Mouse (Mus musculus): ENCODE measurements around the gene Abcb8. TPM values are rescaled to one million over a fixed set of nuclear protein-coding genes. Genes with fewer than 3 reads are reported as not detected.

Gene Abcb8
- total and polyA plus RNA-seq, 2 experiments from 2014 or later: 73.2 to 141 TPM

- Histone ChIP-seq H3K27me3 (ENCODE audit: control insufficient read depth, insufficient read depth, low read length) (no peaks in the 10 kb centered on the region), H3K36me3 (replicated peaks; ENCODE audit: control insufficient read depth, insufficient read depth, low read length) (peaks cover 20% of the 10 kb centered on the region; the same call in 1 of the 2 replicates), H3K9me3 (replicated peaks; ENCODE audit: control insufficient read depth, low read length) (no peaks in the 10 kb centered on the region), H3K9ac (replicated peaks; ENCODE audit: low read depth, low read length) (peak overlapping the region; percentile 39; the same call in 1 of the 2 replicates), H3K4me3 (ENCODE audit: low read depth, low read length) (peak overlapping the region; percentile 39), H3K4me1 (ENCODE audit: control insufficient read depth, insufficient read depth) (peaks cover 53% of the 10 kb centered on the region), H3K4me2 (ENCODE audit: low read depth, low read length) (peak overlapping the region; percentile 79), H3K27ac (ENCODE audit: low read depth) (peak overlapping the region; percentile 98)
- TF ChIP-seq EP300 (IDR thresholded peaks at IDR 0.05; ENCODE audit: low read depth) (no peak), CTCF (IDR thresholded peaks at IDR 0.05; ENCODE audit: low read depth) (no peak)
- DNase-seq (ENCODE audit: low spot score) (peak; percentile 42), ATAC-seq (ENCODE audit: insufficient read depth, low read depth) (no peak)
- WGBS: 1% methylated on average over 41 of the region's 41 CpGs
These were observed 45.3 kb upstream of the Abcb8 start for GRCm38 (mm10) chr5:24348128-24348527.

- H3K27me3 ChIP-seq (ENCODE audit: control insufficient read depth, insufficient read depth, low read length): no peaks in the 10 kb centered on the region
- TF ChIP-seq CTCF (IDR thresholded peaks at IDR 0.05; ENCODE audit: low read depth): no peak
- ATAC-seq (ENCODE audit: insufficient read depth, low read depth) (peak; percentile 22), DNase-seq (ENCODE audit: low spot score) (peak; percentile 79)
- H3K9me3 ChIP-seq (replicated peaks; ENCODE audit: control insufficient read depth, low read length): no peaks in the 10 kb centered on the region
- peaks cover 50% of the 10 kb centered on the region for H3K4me1 ChIP-seq (ENCODE audit: control insufficient read depth, insufficient read depth)
- peak overlapping the region; percentile 79 for H3K4me2 ChIP-seq (ENCODE audit: low read depth, low read length)
- H3K36me3 ChIP-seq (replicated peaks; ENCODE audit: control insufficient read depth, insufficient read depth, low read length): peaks cover 20% of the 10 kb centered on the region; the same call in 1 of the 2 replicates
- peak overlapping the region; percentile 39 for H3K9ac ChIP-seq (replicated peaks; ENCODE audit: low read depth, low read length)
- under 1% methylated on average over 30 of the region's 30 CpGs for WGBS
- peak overlapping the region; percentile 39 for H3K4me3 ChIP-seq (ENCODE audit: low read depth, low read length)
- H3K27ac ChIP-seq (ENCODE audit: low read depth): peak overlapping the region; percentile 98
These were observed 44.9 kb upstream of the Abcb8 start for GRCm38 (mm10) chr5:24348546-24348945.

DNA sequence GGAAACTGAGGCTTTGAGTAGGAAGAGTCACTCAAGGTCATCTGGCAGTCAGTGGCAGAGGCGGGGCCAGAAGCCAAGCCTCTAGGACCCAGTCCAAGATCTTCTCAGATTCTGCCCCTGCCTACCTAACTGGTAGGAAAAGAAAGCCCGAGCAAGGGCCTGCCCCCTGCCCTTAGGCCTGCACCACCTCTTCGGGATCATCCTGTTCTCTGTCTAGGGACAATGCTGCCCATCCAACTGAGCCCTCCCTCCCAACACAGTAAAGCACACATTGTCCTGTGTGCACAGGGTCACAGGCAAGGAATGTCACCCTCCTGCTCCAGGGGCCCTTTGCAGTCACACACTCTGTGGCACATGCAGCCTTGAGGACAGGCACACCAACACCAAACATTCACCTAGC, 43.4 kb upstream of the Abcb8 start:
- ATAC-seq (ENCODE audit: insufficient read depth, low read depth) (peak; percentile 5), DNase-seq (ENCODE audit: low spot score) (peak; percentile 47)
- peak overlapping the region; percentile 79 for H3K4me2 ChIP-seq (ENCODE audit: low read depth, low read length)
- peak overlapping the region; percentile 81 for H3K4me3 ChIP-seq (ENCODE audit: low read depth, low read length)
- TF ChIP-seq EP300 (IDR thresholded peaks at IDR 0.05; ENCODE audit: low read depth) (no peak), CTCF (IDR thresholded peaks at IDR 0.05; ENCODE audit: low read depth) (no peak)
- peaks cover 20% of the 10 kb centered on the region; the same call in 1 of the 2 replicates for H3K36me3 ChIP-seq (replicated peaks; ENCODE audit: control insufficient read depth, insufficient read depth, low read length)
- H3K9ac ChIP-seq (replicated peaks; ENCODE audit: low read depth, low read length): peak overlapping the region; percentile 95
- peaks cover 35% of the 10 kb centered on the region for H3K4me1 ChIP-seq (ENCODE audit: control insufficient read depth, insufficient read depth)
- H3K9me3 ChIP-seq (replicated peaks; ENCODE audit: control insufficient read depth, low read length): no peaks in the 10 kb centered on the region
- peak overlapping the region; percentile 98 for H3K27ac ChIP-seq (ENCODE audit: low read depth)
- WGBS: 23% methylated on average over 3 of the region's 3 CpGs
- H3K27me3 ChIP-seq (ENCODE audit: control insufficient read depth, insufficient read depth, low read length): no peaks in the 10 kb centered on the region

GRCm38 (mm10) chr5:24350531-24351250, 42.8 kb upstream of the Abcb8 start:
- H3K27ac ChIP-seq (ENCODE audit: low read depth): peak overlapping the region; percentile 98
- peaks cover 20% of the 10 kb centered on the region; the same call in 1 of the 2 replicates for H3K36me3 ChIP-seq (replicated peaks; ENCODE audit: control insufficient read depth, insufficient read depth, low read length)
- 0 out of 2 replicates have a peak, but pooled peaks have one; percentile 11 for TF ChIP-seq CTCF (IDR thresholded peaks at IDR 0.05; ENCODE audit: low read depth)
- no peak for TF ChIP-seq EP300 (IDR thresholded peaks at IDR 0.05; ENCODE audit: low read depth)
- no peaks in the 10 kb centered on the region for H3K27me3 ChIP-seq (ENCODE audit: control insufficient read depth, insufficient read depth, low read length)
- peak; percentile 12; the same call in 1 of the 2 replicates for ATAC-seq (ENCODE audit: insufficient read depth, low read depth)
- peak; percentile 40 for DNase-seq (ENCODE audit: low spot score)
- peaks cover 31% of the 10 kb centered on the region for H3K4me1 ChIP-seq (ENCODE audit: control insufficient read depth, insufficient read depth)
- no peaks in the 10 kb centered on the region for H3K9me3 ChIP-seq (replicated peaks; ENCODE audit: control insufficient read depth, low read length)
- WGBS: 24% methylated on average over 14 of the region's 15 CpGs
- H3K4me2 ChIP-seq (ENCODE audit: low read depth, low read length): peak overlapping the region; percentile 79
- H3K9ac ChIP-seq (replicated peaks; ENCODE audit: low read depth, low read length): peak overlapping the region; percentile 95
- peak overlapping the region; percentile 81 for H3K4me3 ChIP-seq (ENCODE audit: low read depth, low read length)

- TF ChIP-seq EP300 (IDR thresholded peaks at IDR 0.05; ENCODE audit: low read depth): no peak
- no peak for TF ChIP-seq CTCF (IDR thresholded peaks at IDR 0.05; ENCODE audit: low read depth)
- no peaks in the 10 kb centered on the region for H3K9me3 ChIP-seq (replicated peaks; ENCODE audit: control insufficient read depth, low read length)
- ATAC-seq (ENCODE audit: insufficient read depth, low read depth): peak; percentile 1; the same call in 1 of the 2 replicates
- H3K36me3 ChIP-seq (replicated peaks; ENCODE audit: control insufficient read depth, insufficient read depth, low read length): peaks cover 15% of the 10 kb centered on the region; the same call in 1 of the 2 replicates
- peaks cover 31% of the 10 kb centered on the region for H3K4me1 ChIP-seq (ENCODE audit: control insufficient read depth, insufficient read depth)
- peak within 1 kb of the TSS; percentile 95 for H3K9ac ChIP-seq (replicated peaks; ENCODE audit: low read depth, low read length)
- WGBS: under 1% methylated on average over 30 of the region's 53 CpGs
- H3K4me3 ChIP-seq (ENCODE audit: low read depth, low read length): peak within 1 kb of the TSS; percentile 81
- H3K27ac ChIP-seq (ENCODE audit: low read depth): peak within 1 kb of the TSS; percentile 98
- no peaks in the 10 kb centered on the region for H3K27me3 ChIP-seq (ENCODE audit: control insufficient read depth, insufficient read depth, low read length)
- DNase-seq (ENCODE audit: low spot score): no peak
- H3K4me2 ChIP-seq (ENCODE audit: low read depth, low read length): peak within 1 kb of the TSS; percentile 79
These were observed 42.2 kb upstream of the Abcb8 start, which contains the start of gene Kcnh2 for GRCm38 (mm10) chr5:24351278-24351677. Gene Kcnh2, minus strand, starts transcription at chr5:24351604.
